Mouse (Mus musculus): ENCODE measurements at regions not wholly inside any gene's neighbourhood (a gene's known extent, or its start where the extent isn't known, plus 50 kb on each side); places are given as distances from the start of the nearest gene placed in this dataset.

DNA sequence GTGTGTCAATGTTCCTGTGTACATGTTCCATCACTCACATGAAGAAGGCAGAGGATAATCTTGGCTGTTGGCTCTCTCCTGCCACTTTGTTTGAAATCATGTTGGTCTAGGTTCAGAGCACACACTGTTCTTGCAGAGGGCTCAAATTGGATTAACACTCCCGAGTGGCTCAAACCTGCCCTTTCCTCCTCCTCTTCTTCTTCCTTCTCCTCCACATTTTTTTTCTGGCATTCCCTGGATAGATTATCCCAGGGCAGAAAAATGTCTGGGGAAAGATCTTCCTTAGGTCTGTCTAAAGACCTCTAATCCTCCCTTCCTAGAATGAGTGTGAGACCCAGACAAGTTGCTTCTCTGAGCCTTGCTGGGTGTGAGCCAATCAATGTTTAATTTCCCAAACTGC, 594.4 kb upstream of the 3110018I06Rik start:
- Histone ChIP-seq H3K9me3 (replicated peaks; ENCODE audit: insufficient read depth, low read length) (no peaks in the 10 kb centered on the region), H3K27ac (ENCODE audit: control insufficient read depth, low read depth, low read length) (no peak overlapping the region), H3K79me2 (ENCODE audit: control insufficient read depth, insufficient read depth, low read length, poor library complexity) (no peaks in the 10 kb centered on the region), H3K36me3 (ENCODE audit: control insufficient read depth in 1 of 2, insufficient read depth in 2 of 2, low read length in 2 of 2) (no peaks in the 10 kb centered on the region), H3K9ac (ENCODE audit: control insufficient read depth, low read depth, low read length, poor library complexity, severe bottlenecking) (no peak overlapping the region), H3K4me3 (ENCODE audit: control insufficient read depth in 1 of 2, insufficient read depth in 1 of 2, low read depth in 2 of 2, low read length in 2 of 2) (no peak overlapping the region), H3K27me3 (ENCODE audit: control insufficient read depth in 1 of 2, insufficient read depth in 2 of 2, low read length in 2 of 2) (no peaks in the 10 kb centered on the region), H3K4me1 (ENCODE audit: control insufficient read depth in 1 of 2, insufficient read depth in 2 of 2, low read length in 2 of 2) (no peaks in the 10 kb centered on the region)
- no peak for DNase-seq (ENCODE audit: low read depth, low spot score)
- TF ChIP-seq CHD1 (IDR thresholded peaks at IDR 0.05; ENCODE audit: low read depth, low read length), result no peak
- TF ChIP-seq POLR2AphosphoS2 (IDR thresholded peaks at IDR 0.05; ENCODE audit: low read length), result no peak

DNA sequence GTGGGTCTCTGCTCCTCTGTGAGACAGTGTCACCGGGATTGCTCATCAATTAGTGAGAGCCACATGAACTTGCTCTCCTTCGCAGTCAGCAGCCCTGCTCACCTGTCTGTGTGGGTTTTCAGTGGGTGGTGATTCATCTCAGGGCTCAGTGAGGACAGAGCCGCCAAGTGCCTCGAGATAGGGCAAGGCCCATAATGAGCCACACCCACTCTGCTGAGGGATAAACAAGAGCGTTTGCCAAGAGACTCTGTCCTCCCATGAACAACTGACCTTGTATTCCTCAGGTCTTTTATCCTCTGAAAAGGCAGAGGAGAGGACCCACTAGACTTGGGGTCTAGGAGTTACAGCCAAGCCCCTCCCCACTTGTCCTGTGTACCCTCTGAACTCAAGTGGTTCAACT, 584.2 kb upstream of the 3110018I06Rik start:
- no peaks in the 10 kb centered on the region for H3K4me1 ChIP-seq (ENCODE audit: control insufficient read depth in 1 of 2, insufficient read depth in 2 of 2, low read length in 2 of 2)
- no peaks in the 10 kb centered on the region for H3K9me3 ChIP-seq (replicated peaks; ENCODE audit: insufficient read depth, low read length)
- H3K27ac ChIP-seq (ENCODE audit: control insufficient read depth, low read depth, low read length), result no peak overlapping the region
- no peaks in the 10 kb centered on the region for H3K36me3 ChIP-seq (ENCODE audit: control insufficient read depth in 1 of 2, insufficient read depth in 2 of 2, low read length in 2 of 2)
- no peak overlapping the region for H3K9ac ChIP-seq (ENCODE audit: control insufficient read depth, low read depth, low read length, poor library complexity, severe bottlenecking)
- no peak for DNase-seq (ENCODE audit: low read depth, low spot score)
- no peaks in the 10 kb centered on the region for H3K27me3 ChIP-seq (ENCODE audit: control insufficient read depth in 1 of 2, insufficient read depth in 2 of 2, low read length in 2 of 2)
- no peak overlapping the region for H3K4me3 ChIP-seq (ENCODE audit: control insufficient read depth in 1 of 2, insufficient read depth in 1 of 2, low read depth in 2 of 2, low read length in 2 of 2)
- TF ChIP-seq MAZ (IDR thresholded peaks at IDR 0.05; ENCODE audit: low read depth, low read length), result no peak
- TF ChIP-seq RCOR1 (IDR thresholded peaks at IDR 0.05; ENCODE audit: low read depth, low read length), result no peak
- TF ChIP-seq USF1 (IDR thresholded peaks at IDR 0.05; ENCODE audit: low read depth, low read length), result no peak
- no peak for TF ChIP-seq EP300 (IDR thresholded peaks at IDR 0.05; ENCODE audit: low read depth in 1 of 2, low read length in 2 of 2)
- no peak for TF ChIP-seq BHLHE40 (IDR thresholded peaks at IDR 0.05; ENCODE audit: borderline replicate concordance, low read depth, low read length)
- no peak for TF ChIP-seq NELFE (IDR thresholded peaks at IDR 0.05; ENCODE audit: low read depth, low read length)
- TF ChIP-seq TBP (IDR thresholded peaks at IDR 0.05; ENCODE audit: low read depth, low read length), result no peak
- no peak for TF ChIP-seq MEF2A (IDR thresholded peaks at IDR 0.05; ENCODE audit: extremely low read depth, insufficient replicate concordance, low read depth, low read length, poor library complexity, severe bottlenecking)
- TF ChIP-seq SIN3A (IDR thresholded peaks at IDR 0.05; ENCODE audit: low read length), result no peak
- TF ChIP-seq CTCF (IDR thresholded peaks at IDR 0.05 in 2 of 3, conservative IDR thresholded peaks at IDR 0.05 in 1 of 3; ENCODE audit: control insufficient read depth in 1 of 3, insufficient read depth in 1 of 3, low read depth in 2 of 3, low read length in 3 of 3, poor library complexity in 1 of 3, severe bottlenecking in 1 of 3), result no peak
- TF ChIP-seq MAFK (IDR thresholded peaks at IDR 0.05; ENCODE audit: borderline replicate concordance, low read depth, low read length), result no peak
- TF ChIP-seq GATA1 (IDR thresholded peaks at IDR 0.05; ENCODE audit: low read depth, low read length), result no peak
- no peak for TF ChIP-seq UBTF (IDR thresholded peaks at IDR 0.05; ENCODE audit: borderline replicate concordance, insufficient read depth, low read depth, low read length)
- TF ChIP-seq POLR2AphosphoS5 (IDR thresholded peaks at IDR 0.05; ENCODE audit: borderline replicate concordance, low read depth, low read length), result no peak
- no peak for TF ChIP-seq TAL1 (IDR thresholded peaks at IDR 0.05; ENCODE audit: low read length)
- no peak for TF ChIP-seq E2F4 (IDR thresholded peaks at IDR 0.05; ENCODE audit: borderline replicate concordance, low read depth, low read length)
- no peak for TF ChIP-seq KAT2A (conservative IDR thresholded peaks at IDR 0.05; ENCODE audit: low read depth, low read length)
- TF ChIP-seq POLR2AphosphoS2 (IDR thresholded peaks at IDR 0.05; ENCODE audit: low read length), result no peak
- TF ChIP-seq POLR2A (IDR thresholded peaks at IDR 0.05; ENCODE audit: control insufficient read depth in 1 of 2, insufficient read depth in 1 of 2, low read depth in 1 of 2, low read length in 2 of 2, poor library complexity in 1 of 2), result no peak
- no peak for TF ChIP-seq ETS1 (IDR thresholded peaks at IDR 0.05; ENCODE audit: low read depth, low read length)
- no peaks in the 10 kb centered on the region for H3K79me2 ChIP-seq (ENCODE audit: control insufficient read depth, insufficient read depth, low read length, poor library complexity)
